Mouse (Mus musculus) intestine, embryonic 16.5 days (tissue): ENCODE data around the gene 6430571L13Rik. TPM values are rescaled to one million over a fixed set of nuclear protein-coding genes. Genes with fewer than 3 reads are reported as not detected.
A peak's percentile ranks its signal among the peaks of the same experiment; 100 is the strongest.

Experiments used
- ATAC-seq: fragments of 200-750 bp; cut with Nextera tagmentation; 2 replicates; pipeline ENCODE4 v1.8.0; 2017; ENCODE audit warnings: moderate TSS enrichment, moderate library complexity
- H3K27ac ChIP-seq: fragments of 300-500 bp; sonication (generic); 2 replicates; pipeline ENCODE4 v1.5.1; 2014; ENCODE audit warnings: mild to moderate bottlenecking, low read length
- H3K27me3 ChIP-seq: fragments of 300-500 bp; sonication (generic); replicated peaks from 2 replicates; pipeline ENCODE4 v1.6.1; 2014; ENCODE audit warnings: low read length, control low read depth, mixed read lengths; ENCODE audit not compliant: control insufficient read depth, insufficient read depth
- H3K36me3 ChIP-seq: fragments of 300-500 bp; sonication (generic); 2 replicates; pipeline ENCODE4 v1.6.1; 2014; ENCODE audit warnings: low read length, control low read depth; ENCODE audit not compliant: control insufficient read depth, insufficient read depth
- H3K4me1 ChIP-seq: fragments of 300-500 bp; sonication (generic); 2 replicates; pipeline ENCODE4 v1.6.1; 2014; ENCODE audit warnings: low read length, control low read depth, mixed read lengths; ENCODE audit not compliant: control insufficient read depth, insufficient read depth
- H3K4me2 ChIP-seq: fragments of 300-500 bp; sonication (generic); 2 replicates; pipeline ENCODE4 v1.6.1; 2014; ENCODE audit warnings: low read depth, low read length, control low read depth
- H3K4me3 ChIP-seq: fragments of 300-500 bp; sonication (generic); 2 replicates; pipeline ENCODE4 v1.5.1; 2014; ENCODE audit warnings: mild to moderate bottlenecking, low read length
- H3K9ac ChIP-seq: fragments of 300-500 bp; sonication (generic); 2 replicates; pipeline ENCODE4 v1.6.1; 2014; ENCODE audit warnings: low read depth, low read length
- H3K9me3 ChIP-seq: fragments of 300-500 bp; sonication (generic); 2 replicates; pipeline ENCODE4 v1.6.1; 2016; ENCODE audit warnings: low read length, control low read depth; ENCODE audit not compliant: control insufficient read depth
- WGBS: fragments of 180-500 bp; shearing (Covaris S2); extraction: QIAGEN DNeasy Blood & Tissue Kit; methylation state at CpG from one replicate; pipeline ENCODE4 v1.1.7; 2014; 5-methylcytosine and 5-hydroxymethylcytosine counted together
- polyA plus RNA-seq: library from polyadenylated mRNA; unstranded; fragments of >200 nt; fragmentation: Nextera tagmentation; extraction: Ambion mirVana; gene quantifications from 2 replicates; pipeline ENCODE4 v1.2.1, GENCODE M21; 2015

Gene 6430571L13Rik
- polyA plus RNA-seq, 1 experiment from 2014 or later, result 0.21 TPM

GRCm38 (mm10) chr9:107309600-107309999 lies 30.8 kb upstream of the 6430571L13Rik start:
- H3K4me2 ChIP-seq, result no peak overlapping the region
- H3K4me3 ChIP-seq, result no peak overlapping the region
- no peak for ATAC-seq
- H3K9ac ChIP-seq, result no peak overlapping the region
- H3K4me1 ChIP-seq, result peaks cover 22% of the 10 kb centered on the region
- H3K27me3 ChIP-seq, result no peaks in the 10 kb centered on the region
- no peak overlapping the region for H3K27ac ChIP-seq
- 70% methylated on average over 5 of the region's 5 CpGs for WGBS
- H3K36me3 ChIP-seq, result no peaks in the 10 kb centered on the region
- H3K9me3 ChIP-seq, result no peaks in the 10 kb centered on the region

GRCm38 (mm10) chr9:107312811-107313584 lies 27.4 kb upstream of the 6430571L13Rik start:
- no peak overlapping the region for H3K4me3 ChIP-seq
- peak overlapping the region; percentile 35; the same call in 1 of the 2 replicates for H3K9ac ChIP-seq
- no peaks in the 10 kb centered on the region for H3K9me3 ChIP-seq
- WGBS, result 56% methylated on average over 10 of the region's 10 CpGs
- H3K4me1 ChIP-seq, result peaks cover 12% of the 10 kb centered on the region; the same call in 1 of the 2 replicates
- no peak overlapping the region for H3K27ac ChIP-seq
- peak; percentile 63 for ATAC-seq
- no peaks in the 10 kb centered on the region for H3K36me3 ChIP-seq
- no peak overlapping the region for H3K4me2 ChIP-seq
- no peaks in the 10 kb centered on the region for H3K27me3 ChIP-seq

- no peaks in the 10 kb centered on the region for H3K36me3 ChIP-seq
- H3K4me2 ChIP-seq, result no peak overlapping the region
- H3K4me3 ChIP-seq, result no peak overlapping the region
- H3K27ac ChIP-seq, result no peak overlapping the region
- no peaks in the 10 kb centered on the region for H3K9me3 ChIP-seq
- WGBS, result 77% methylated on average over 3 of the region's 3 CpGs
- H3K27me3 ChIP-seq, result no peaks in the 10 kb centered on the region
- H3K4me1 ChIP-seq, result peaks cover 8% of the 10 kb centered on the region; the same call in 1 of the 2 replicates
- no peak overlapping the region for H3K9ac ChIP-seq
- no peak for ATAC-seq
Measured at GRCm38 (mm10) chr9:107313926-107314325, 26.5 kb upstream of the 6430571L13Rik start.

GRCm38 (mm10) chr9:107315791-107316190 lies 24.6 kb upstream of the 6430571L13Rik start:
- no peak for ATAC-seq
- Histone ChIP-seq H3K27ac (no peak overlapping the region), H3K36me3 (no peaks in the 10 kb centered on the region), H3K9me3 (no peaks in the 10 kb centered on the region), H3K4me1 (peaks cover 8% of the 10 kb centered on the region; the same call in 1 of the 2 replicates), H3K4me2 (no peak overlapping the region), H3K4me3 (no peak overlapping the region), H3K9ac (no peak overlapping the region), H3K27me3 (no peaks in the 10 kb centered on the region)
- 74% methylated on average over 2 of the region's 2 CpGs for WGBS

- Histone ChIP-seq H3K9ac (no peak overlapping the region), H3K4me1 (no peaks in the 10 kb centered on the region), H3K27me3 (no peaks in the 10 kb centered on the region), H3K36me3 (no peaks in the 10 kb centered on the region), H3K27ac (no peak overlapping the region), H3K4me2 (no peak overlapping the region), H3K9me3 (no peaks in the 10 kb centered on the region), H3K4me3 (no peak overlapping the region)
- peak; percentile 50 for ATAC-seq
- WGBS, result 58% methylated on average over 8 of the region's 8 CpGs
Measured at GRCm38 (mm10) chr9:107322461-107323050, 17.8 kb upstream of the 6430571L13Rik start.

GRCm38 (mm10) chr9:107323558-107323957 lies 16.8 kb upstream of the 6430571L13Rik start:
- Histone ChIP-seq H3K27ac (no peak overlapping the region), H3K36me3 (no peaks in the 10 kb centered on the region), H3K4me3 (no peak overlapping the region), H3K27me3 (no peaks in the 10 kb centered on the region), H3K4me1 (no peaks in the 10 kb centered on the region), H3K9ac (no peak overlapping the region), H3K4me2 (no peak overlapping the region), H3K9me3 (no peaks in the 10 kb centered on the region)
- ATAC-seq, result no peak; the same call in 1 of the 2 replicates
- WGBS, result 73% methylated on average over 6 of the region's 6 CpGs

GRCm38 (mm10) chr9:107324799-107325561 lies 15.4 kb upstream of the 6430571L13Rik start:
- H3K9ac ChIP-seq, result no peak overlapping the region
- H3K4me1 ChIP-seq, result no peaks in the 10 kb centered on the region
- H3K27ac ChIP-seq, result no peak overlapping the region
- no peak overlapping the region for H3K4me2 ChIP-seq
- no peaks in the 10 kb centered on the region for H3K9me3 ChIP-seq
- no peak overlapping the region for H3K4me3 ChIP-seq
- no peaks in the 10 kb centered on the region for H3K27me3 ChIP-seq
- ATAC-seq, result no peak
- no peaks in the 10 kb centered on the region for H3K36me3 ChIP-seq
- 65% methylated on average over 4 of the region's 4 CpGs for WGBS

- no peak for ATAC-seq
- H3K27me3 ChIP-seq, result no peaks in the 10 kb centered on the region
- no peak overlapping the region for H3K4me2 ChIP-seq
- H3K36me3 ChIP-seq, result no peaks in the 10 kb centered on the region
- no peaks in the 10 kb centered on the region for H3K9me3 ChIP-seq
- H3K27ac ChIP-seq, result no peak overlapping the region
- H3K4me1 ChIP-seq, result no peaks in the 10 kb centered on the region
- H3K9ac ChIP-seq, result no peak overlapping the region
- H3K4me3 ChIP-seq, result no peak overlapping the region
- WGBS, result 83% methylated on average over 7 of the region's 7 CpGs
Measured at GRCm38 (mm10) chr9:107325904-107326303, 14.5 kb upstream of the 6430571L13Rik start.

GRCm38 (mm10) chr9:107327879-107328620 lies 12.4 kb upstream of the 6430571L13Rik start:
- ATAC-seq, result no peak
- Histone ChIP-seq H3K27ac (no peak overlapping the region), H3K4me2 (no peak overlapping the region), H3K9ac (no peak overlapping the region), H3K9me3 (no peaks in the 10 kb centered on the region), H3K27me3 (no peaks in the 10 kb centered on the region), H3K4me3 (no peak overlapping the region), H3K36me3 (no peaks in the 10 kb centered on the region), H3K4me1 (no peaks in the 10 kb centered on the region)
- 85% methylated on average over 16 of the region's 16 CpGs for WGBS
